Mouse (Mus musculus) cortical plate, adult 2 months (tissue): Measurements from ENCODE around the gene Tex29.

Experiments
- CTCF ChIP-seq: fragments of 200-500 bp; IDR thresholded peaks from 2 replicates; pipeline ENCODE4 v1.5.1; 2011; ENCODE audit warnings: mild to moderate bottlenecking, control low read depth, low read length; ENCODE audit not compliant: insufficient read depth; ENCODE audit errors: extremely low read depth
- POLR2A ChIP-seq: fragments of 200-500 bp; IDR thresholded peaks from 2 replicates; pipeline ENCODE4 v1.6.1; 2011; ENCODE audit warnings: mild to moderate bottlenecking, low read length, control low read depth; ENCODE audit not compliant: insufficient read depth; ENCODE audit errors: extremely low read depth

DNA sequence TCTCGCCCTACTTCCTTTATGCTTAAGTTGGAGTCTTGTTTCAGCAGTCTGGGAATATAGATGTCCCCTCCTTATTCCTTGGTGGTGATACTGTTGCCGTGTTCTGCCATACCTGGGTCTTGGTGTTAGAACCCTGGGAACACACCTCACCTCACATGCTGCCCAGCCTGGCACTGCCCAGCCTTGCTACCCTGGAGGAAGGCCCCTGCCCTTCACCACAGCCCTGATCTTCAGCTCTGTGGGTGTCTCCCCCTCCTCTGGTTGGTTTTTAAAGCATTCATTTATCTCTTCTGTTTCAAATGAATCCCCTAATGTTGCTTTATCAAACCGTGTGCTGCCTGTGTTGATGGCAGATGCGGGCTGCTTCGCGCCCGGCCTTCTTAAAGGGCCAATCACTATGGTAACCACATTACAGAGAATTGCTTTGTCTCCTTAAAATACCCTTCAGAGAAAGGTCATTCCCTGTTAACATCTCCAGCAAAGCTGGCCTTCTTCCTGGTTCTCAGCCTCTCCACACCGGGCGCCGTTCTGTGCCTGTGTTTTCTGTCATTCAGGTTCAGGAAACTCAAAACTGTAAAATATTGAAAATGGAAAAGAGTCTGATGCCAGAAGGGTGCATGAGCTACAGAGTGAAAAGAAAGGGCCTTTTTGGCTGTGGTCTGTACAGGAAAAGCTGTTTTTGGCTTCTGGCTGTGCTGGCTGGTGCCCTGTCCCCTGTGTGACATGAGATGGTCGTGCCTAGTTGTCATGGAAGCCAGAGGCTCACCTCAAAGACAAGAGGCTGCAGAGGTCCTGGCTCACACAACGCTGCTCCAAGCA lies 45.8 kb downstream of the Tex29 start:
- TF ChIP-seq CTCF, result no peak
- no peak for TF ChIP-seq POLR2A
